In genomic region chr2:85246506-85247082, GRCm38 (mm10) we compare ENCODE assay signal across 8 mouse cellular contexts. TPM values are rescaled to one million over a fixed set of nuclear protein-coding genes. Genes with fewer than 3 reads are reported as not detected.
DNase-seq lines count a peak whose midpoint lies in the region; ATAC-seq lines count a peak whose summit lies in the region.

No protein-coding gene starts in this region.

- no peaks in the 10 kb centered on the region for H3K36me3 ChIP-seq in forebrain, embryonic 12.5 days (replicated peaks)
- H3K36me3 ChIP-seq in lung, embryonic 15.5 days: no peaks in the 10 kb centered on the region

- H3K27me3 ChIP-seq in forebrain, embryonic 12.5 days: no peaks in the 10 kb centered on the region
- no peaks in the 10 kb centered on the region for H3K27me3 ChIP-seq in lung, embryonic 15.5 days

- 14% methylated on average over 4 of the region's 4 CpGs for WGBS in forebrain, embryonic 12.5 days
- 2% methylated on average over 4 of the region's 4 CpGs for WGBS in lung, embryonic 15.5 days

- ATAC-seq in forebrain, embryonic 12.5 days (ENCODE audit: low FRiP score): peak; percentile 78
- ATAC-seq in lung, embryonic 15.5 days (ENCODE audit: borderline replicate concordance, extremely low read depth, low FRiP score, low TSS enrichment): peak; percentile 57; the same call in 1 of the 2 replicates

- H3K9ac ChIP-seq in forebrain, embryonic 12.5 days: no peak overlapping the region
- no peak overlapping the region for H3K9ac ChIP-seq in lung, embryonic 15.5 days

- intact Hi-C loops in heart, postnatal 14 days (cut with DNase I): loop anchor here (1.0 to 10.0 kb wide), 3 partner anchors 123 to 314 kb away; no protein-coding TSS in a partner anchor

- no peak overlapping the region for H3K4me3 ChIP-seq in forebrain, embryonic 12.5 days (replicated peaks)
- no peak overlapping the region for H3K4me3 ChIP-seq in lung, embryonic 15.5 days

- H3K4me2 ChIP-seq in forebrain, embryonic 12.5 days: no peak overlapping the region
- H3K4me2 ChIP-seq in lung, embryonic 15.5 days: no peak overlapping the region

- H3K27ac ChIP-seq in forebrain, embryonic 12.5 days: no peak overlapping the region
- no peak overlapping the region for H3K27ac ChIP-seq in lung, embryonic 15.5 days

- no peaks in the 10 kb centered on the region for H3K4me1 ChIP-seq in forebrain, embryonic 12.5 days
- no peaks in the 10 kb centered on the region for H3K4me1 ChIP-seq in lung, embryonic 15.5 days

- no peaks in the 10 kb centered on the region for H3K9me3 ChIP-seq in forebrain, embryonic 12.5 days
- H3K9me3 ChIP-seq in lung, embryonic 15.5 days: no peaks in the 10 kb centered on the region

- DNase-seq in CD8-positive naive resting alpha-beta T cell, adult 2 months (ENCODE audit: low read depth in 2 of 2, low spot score in 2 of 2): peak; percentile 3 to 9
- DNase-seq in c-Kit-negative CD71-positive TER-119-positive erythroid progenitor cells, embryonic 14.5 days (ENCODE audit: low read depth, low spot score): peak; percentile 16
- peak; percentile 88 to 90 for DNase-seq in heart, postnatal 14 days
- peak; percentile 84 to 87 for DNase-seq in kidney, postnatal 4 days
- DNase-seq in ovary, postnatal 10 days (ENCODE audit: low spot score): peak; percentile 69
- peak; percentile 40 for DNase-seq in thymus, postnatal 0 days (ENCODE audit: low spot score)

RNA-seq across cellular contexts. Expression of gene Lrrc55, which starts 49.6 kb away (rescaled TPM):
- polyA plus RNA-seq in forebrain, embryonic 12.5 days (2016; fragmentation: Nextera tagmentation; extraction: Ambion mirVana): 2.8 and 3.1 TPM in 2 replicates
- 1 to 10 TPM; 3.1 to 4.3 TPM for total RNA-seq in heart, postnatal 14 days (2021)
- 0.29 and 0.35 TPM in 2 replicates for polyA plus RNA-seq in lung, embryonic 15.5 days (2015; fragmentation: Nextera tagmentation; extraction: Ambion mirVana)
- polyA plus RNA-seq in thymus, postnatal 0 days (2015; fragmentation: Nextera tagmentation; extraction: Ambion mirVana): 0.13 and 0.17 TPM in 2 replicates

Comparison
In these comparisons a context has a peak if more than half of its experiments do, and no peak if none do; other contexts are left out.
1. DNase-seq: peak in every context shown above with its lines; median percentile 89 in heart, postnatal 14 days; 86 in kidney, postnatal 4 days; 69 in ovary, postnatal 10 days; 40 in thymus, postnatal 0 days; 16 in c-Kit-negative CD71-positive TER-119-positive erythroid progenitor cells, embryonic 14.5 days; 6 in CD8-positive naive resting alpha-beta T cell, adult 2 months.